14 mouse cellular contexts compared by ENCODE assay signal in genomic region chr3:147886261-147886893, GRCm38 (mm10).
A peak's percentile ranks its signal among the peaks of the same experiment; 100 is the strongest.
DNase-seq lines count a peak whose midpoint lies in the region; ATAC-seq and TF ChIP-seq lines count a peak whose summit lies in the region.
"Had no signal": no experiment of that assay in that cellular context is flagged by ENCODE, and none has a peak within 500 bp of the region (broad histone marks: within the 10 kb centered on the region; RNA-seq: fewer than 3 reads in every experiment).

No protein-coding gene starts in this region.

- 57% methylated on average over 10 of the region's 10 CpGs for WGBS in hindbrain, embryonic 11.5 days
- WGBS in hindbrain, embryonic 10.5 days = 67% methylated on average over 10 of the region's 10 CpGs
- WGBS in hindbrain, embryonic 12.5 days = 53% methylated on average over 10 of the region's 10 CpGs
- 50% methylated on average over 10 of the region's 10 CpGs for WGBS in midbrain, postnatal 0 days

- H3K4me2 ChIP-seq in hindbrain, embryonic 11.5 days (replicated peaks; ENCODE audit: low read depth, low read length) = no peak overlapping the region
- H3K4me2 ChIP-seq in hindbrain, embryonic 12.5 days (replicated peaks) = no peak overlapping the region
- H3K4me2 ChIP-seq in midbrain, postnatal 0 days (ENCODE audit: low read depth, low read length, poor library complexity, severe bottlenecking) = no peak overlapping the region
- H3K4me2 ChIP-seq: heart, embryonic 15.5 days; liver, embryonic 13.5 days; stomach, embryonic 15.5 days had no signal

- no peaks in the 10 kb centered on the region for H3K27me3 ChIP-seq in hindbrain, embryonic 11.5 days (ENCODE audit: control insufficient read depth, insufficient read depth, low read length)
- no peaks in the 10 kb centered on the region for H3K27me3 ChIP-seq in hindbrain, embryonic 10.5 days (ENCODE audit: insufficient read depth, poor library complexity, severe bottlenecking)
- no peaks in the 10 kb centered on the region for H3K27me3 ChIP-seq in hindbrain, embryonic 12.5 days
- H3K27me3 ChIP-seq in midbrain, postnatal 0 days (ENCODE audit: insufficient read depth, low read length) = no peaks in the 10 kb centered on the region
- H3K27me3 ChIP-seq: heart, embryonic 15.5 days; liver, embryonic 13.5 days; stomach, embryonic 15.5 days had no signal

- no peaks in the 10 kb centered on the region for H3K4me1 ChIP-seq in hindbrain, embryonic 11.5 days (replicated peaks; ENCODE audit: control insufficient read depth, insufficient read depth, low read length)
- H3K4me1 ChIP-seq in hindbrain, embryonic 10.5 days (replicated peaks) = peaks cover 10% of the 10 kb centered on the region
- peaks cover 13% of the 10 kb centered on the region for H3K4me1 ChIP-seq in hindbrain, embryonic 12.5 days
- no peaks in the 10 kb centered on the region for H3K4me1 ChIP-seq in midbrain, postnatal 0 days (ENCODE audit: insufficient read depth, low read length)
- H3K4me1 ChIP-seq: heart, embryonic 15.5 days; liver, embryonic 13.5 days; stomach, embryonic 15.5 days had no signal

- peak; percentile 53 for ATAC-seq in hindbrain, embryonic 11.5 days (ENCODE audit: low FRiP score)
- ATAC-seq in hindbrain, embryonic 12.5 days (ENCODE audit: low FRiP score) = peak; percentile 62
- no peak for ATAC-seq in midbrain, postnatal 0 days (ENCODE audit: low FRiP score)

- no peak overlapping the region for H3K27ac ChIP-seq in hindbrain, embryonic 11.5 days (ENCODE audit: low read depth, low read length)
- no peak overlapping the region for H3K27ac ChIP-seq in hindbrain, embryonic 10.5 days
- H3K27ac ChIP-seq in hindbrain, embryonic 12.5 days = no peak overlapping the region
- no peak overlapping the region for H3K27ac ChIP-seq in midbrain, postnatal 0 days (ENCODE audit: low read depth, low read length)
- H3K27ac ChIP-seq: heart, embryonic 15.5 days; limb, embryonic 10.5 days; liver, embryonic 13.5 days; stomach, embryonic 15.5 days had no signal

- TF ChIP-seq CTCF in midbrain, postnatal 0 days (IDR thresholded peaks at IDR 0.05) = no peak

- H3K4me3 ChIP-seq in hindbrain, embryonic 11.5 days (ENCODE audit: low read depth, low read length) = no peak overlapping the region
- no peak overlapping the region for H3K4me3 ChIP-seq in hindbrain, embryonic 10.5 days
- no peak overlapping the region for H3K4me3 ChIP-seq in hindbrain, embryonic 12.5 days
- H3K4me3 ChIP-seq in midbrain, postnatal 0 days (ENCODE audit: low read depth, low read length) = no peak overlapping the region
- H3K4me3 ChIP-seq: heart, embryonic 15.5 days; limb, embryonic 10.5 days; liver, embryonic 13.5 days; stomach, embryonic 15.5 days had no signal

- no peaks in the 10 kb centered on the region for H3K36me3 ChIP-seq in hindbrain, embryonic 11.5 days (ENCODE audit: control insufficient read depth, insufficient read depth, low read length)
- no peaks in the 10 kb centered on the region for H3K36me3 ChIP-seq in hindbrain, embryonic 10.5 days
- no peaks in the 10 kb centered on the region for H3K36me3 ChIP-seq in hindbrain, embryonic 12.5 days
- no peaks in the 10 kb centered on the region for H3K36me3 ChIP-seq in midbrain, postnatal 0 days (ENCODE audit: insufficient read depth, low read length)
- H3K36me3 ChIP-seq: heart, embryonic 15.5 days; limb, embryonic 10.5 days; liver, embryonic 13.5 days; stomach, embryonic 15.5 days had no signal

- no peak overlapping the region for H3K9ac ChIP-seq in hindbrain, embryonic 11.5 days (ENCODE audit: low read depth, low read length)
- H3K9ac ChIP-seq in hindbrain, embryonic 12.5 days = no peak overlapping the region
- no peak overlapping the region for H3K9ac ChIP-seq in midbrain, postnatal 0 days (replicated peaks; ENCODE audit: low read length, poor library complexity, severe bottlenecking)
- H3K9ac ChIP-seq: heart, embryonic 15.5 days; liver, embryonic 13.5 days; stomach, embryonic 15.5 days had no signal

- peak; percentile 17 for DNase-seq in hindbrain, embryonic 11.5 days (ENCODE audit: low spot score)
- no peak for DNase-seq in hindbrain, embryonic 10.5 days (ENCODE audit: low spot score)
- peak; percentile 69 for DNase-seq in brain, embryonic 18.5 days (ENCODE audit: low read depth, low spot score)
- peak; percentile 17 for DNase-seq in midbrain, postnatal 0 days (ENCODE audit: low spot score)
- no peak for DNase-seq in thymus, adult 18-20 months
- no peak for DNase-seq in adrenal gland, adult 2 months
- DNase-seq: B cell, adult 2 months; cerebellum, adult 18-20 months; liver, embryonic 13.5 days; lung, postnatal 10 days had no signal

- H3K9me3 ChIP-seq in hindbrain, embryonic 11.5 days (ENCODE audit: control insufficient read depth, low read length) = no peaks in the 10 kb centered on the region
- H3K9me3 ChIP-seq in hindbrain, embryonic 10.5 days = no peaks in the 10 kb centered on the region
- no peaks in the 10 kb centered on the region for H3K9me3 ChIP-seq in hindbrain, embryonic 12.5 days (replicated peaks)
- H3K9me3 ChIP-seq in midbrain, postnatal 0 days (ENCODE audit: low read length) = no peaks in the 10 kb centered on the region
- H3K9me3 ChIP-seq: heart, embryonic 15.5 days; limb, embryonic 10.5 days; liver, embryonic 13.5 days; stomach, embryonic 15.5 days had no signal

Comparison
In these comparisons a context has a peak if more than half of its experiments do, and no peak if none do; other contexts are left out.
1. DNase-seq: peak in hindbrain, embryonic 11.5 days (single experiment), brain, embryonic 18.5 days (single experiment) and midbrain, postnatal 0 days (single experiment); none in hindbrain, embryonic 10.5 days (single experiment), thymus, adult 18-20 months (0 of 2) and adrenal gland, adult 2 months (single experiment).